Mouse (Mus musculus): ENCODE data around the gene Zbp1. TPM values are rescaled to one million over a fixed set of nuclear protein-coding genes. Genes with fewer than 3 reads are reported as not detected.

Gene Zbp1
- polyA plus RNA-seq (2017; shearing (Covaris generic)) = 234 TPM

DNA sequence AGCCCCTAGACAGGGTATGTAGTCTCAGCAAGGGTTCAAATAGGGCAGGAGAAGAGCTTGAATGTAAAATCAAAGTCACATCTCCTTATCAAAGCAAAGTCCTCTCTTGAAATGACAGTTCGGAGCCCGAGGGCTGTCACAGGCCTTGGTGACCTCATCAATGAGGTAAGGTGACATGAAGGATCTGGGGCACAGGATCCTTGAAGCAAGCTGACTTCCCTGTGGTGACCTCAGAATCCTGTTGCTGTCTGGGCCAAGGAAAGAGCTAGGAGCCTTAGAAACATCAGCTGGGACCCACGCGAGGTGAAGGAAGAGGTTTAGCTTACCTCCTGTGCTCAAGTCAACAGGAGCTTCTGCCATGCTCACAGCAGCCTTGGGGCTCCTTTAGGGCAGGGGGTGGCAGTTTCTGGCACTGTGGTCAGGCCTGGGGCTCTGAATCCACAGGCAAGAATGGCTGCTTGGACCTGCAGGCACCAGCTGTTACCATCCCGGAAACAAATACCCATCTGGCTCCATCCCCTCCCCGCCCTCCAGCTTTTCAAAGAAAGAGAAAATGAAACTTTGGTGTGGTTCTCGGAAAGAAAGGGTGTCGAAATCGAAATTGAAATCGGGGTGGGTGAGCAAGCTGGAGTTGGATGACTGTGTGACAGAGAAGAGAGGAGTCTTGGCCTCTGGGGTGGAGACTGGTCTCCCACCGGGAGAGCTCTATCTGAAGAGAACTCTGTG is at the start of gene Zbp1:
Gene Zbp1, minus strand, starts transcription at position 508 of the 726 bp plus-strand sequence.

Other genes with a start within 250 kb of the Zbp1 start
- 8.0 TPM for gene Spo11, start 241.2 kb downstream of the Zbp1 start, polyA plus RNA-seq (2017; shearing (Covaris generic))
- gene Rae1, start 218.8 kb downstream of the Zbp1 start, polyA plus RNA-seq (2017; shearing (Covaris generic)) = 46.9 TPM
- gene Rbm38, start 198.4 kb downstream of the Zbp1 start, polyA plus RNA-seq (2017; shearing (Covaris generic)) = 31.5 TPM
- not detected for gene Ctcfl, start 99.4 kb downstream of the Zbp1 start, polyA plus RNA-seq (2017; shearing (Covaris generic))
- not detected for gene Pck1, start 65.9 kb downstream of the Zbp1 start, polyA plus RNA-seq (2017; shearing (Covaris generic))
- gene Pmepa1, start 57.6 kb upstream of the Zbp1 start, polyA plus RNA-seq (2017; shearing (Covaris generic)) = 3.8 TPM

Measured in CD4-positive, CD25-positive, alpha-beta regulatory T cell, adult 9 weeks (primary cell).